Mouse (Mus musculus) MEL-GATA-1-ER (cell line): ENCODE data around the gene Rlf.

Experiments
- DNase-seq: peaks from one replicate; pipeline ENCODE4 v3.0.0-alpha.2; 2012; ENCODE audit warnings: low read depth; ENCODE audit errors: extremely low read depth

Gene Rlf

DNA sequence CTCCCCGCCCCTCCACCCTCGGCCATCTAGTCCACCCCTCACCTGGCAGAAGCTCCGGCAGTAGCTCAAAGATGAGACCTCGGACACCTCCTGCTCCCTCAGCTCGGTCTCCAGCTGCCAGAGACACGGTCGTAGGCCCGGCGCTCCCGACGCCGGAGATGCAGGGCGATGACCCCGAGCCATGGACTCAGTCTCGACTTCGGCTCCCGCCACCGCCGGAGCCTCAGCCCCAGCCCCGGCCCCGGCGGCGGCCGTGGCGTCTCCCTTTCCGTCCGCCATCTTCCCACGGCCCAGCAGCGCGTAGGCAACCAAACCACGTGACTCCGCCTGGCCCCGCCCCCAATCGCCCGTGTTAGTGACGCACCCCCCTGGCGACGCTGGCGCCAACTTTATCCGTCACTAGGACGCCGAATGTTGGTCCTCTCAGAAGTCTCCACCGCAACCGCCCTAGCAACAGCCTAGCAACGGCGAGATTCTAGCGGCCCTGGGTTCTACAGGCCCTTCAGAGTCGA, at the start of gene Rlf:
Gene Rlf, minus strand, starts transcription at position 292 of the 512 bp plus-strand sequence.
- DNase-seq: peak; percentile 71

DNA sequence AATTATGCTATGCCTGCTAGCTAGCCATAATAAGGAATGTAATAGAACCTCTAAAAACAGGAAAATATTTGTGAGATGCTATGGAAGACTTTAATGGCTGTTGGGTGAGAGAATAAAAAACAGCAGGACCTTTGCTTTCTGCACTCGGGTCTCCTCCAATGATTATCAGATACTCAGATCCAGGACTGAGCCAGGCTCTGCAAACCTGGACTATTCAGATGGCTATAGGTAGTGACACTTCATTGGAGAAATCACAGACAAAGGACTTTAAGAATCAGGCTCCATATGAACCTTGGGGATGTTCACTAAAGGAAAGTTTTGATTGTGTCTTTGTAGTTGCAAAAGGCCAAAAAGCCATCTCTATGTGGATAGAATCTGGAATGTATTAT, 26.7 kb upstream of the Rlf start:
- no peak for DNase-seq

GRCm38 (mm10) chr4:121240637-121241611, 26.0 kb upstream of the Rlf start:
- DNase-seq: peak; percentile 43

GRCm38 (mm10) chr4:121239878-121240277, 25.0 kb upstream of the Rlf start:
- DNase-seq: no peak

GRCm38 (mm10) chr4:121231772-121232414, 17.0 kb upstream of the Rlf start:
- no peak for DNase-seq

GRCm38 (mm10) chr4:121230943-121231614, 16.2 kb upstream of the Rlf start:
- no peak for DNase-seq

GRCm38 (mm10) chr4:121227072-121227471, 12.2 kb upstream of the Rlf start:
- no peak for DNase-seq

DNA sequence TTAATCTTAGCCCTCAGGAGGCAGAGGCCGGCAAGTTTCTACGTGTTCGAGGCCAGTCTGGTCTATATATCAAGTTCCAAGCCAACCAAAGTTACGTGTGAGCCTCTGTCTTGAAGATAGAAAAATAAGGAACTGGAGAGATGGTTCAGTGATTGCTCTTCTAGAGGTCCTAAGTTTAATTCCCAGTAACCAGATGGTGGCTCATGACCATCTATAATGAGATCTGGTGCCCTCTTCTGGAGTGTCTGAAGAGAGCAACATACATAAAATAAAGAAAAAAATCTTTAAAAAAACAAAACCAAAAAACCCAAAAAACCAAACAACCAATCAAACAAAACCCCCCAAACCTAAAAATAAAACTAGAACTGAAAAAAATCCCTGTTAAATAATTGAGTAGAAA, 10.3 kb upstream of the Rlf start:
- no peak for DNase-seq

- DNase-seq: no peak
Measured at GRCm38 (mm10) chr4:121223136-121223535, 8.3 kb upstream of the Rlf start.

DNA sequence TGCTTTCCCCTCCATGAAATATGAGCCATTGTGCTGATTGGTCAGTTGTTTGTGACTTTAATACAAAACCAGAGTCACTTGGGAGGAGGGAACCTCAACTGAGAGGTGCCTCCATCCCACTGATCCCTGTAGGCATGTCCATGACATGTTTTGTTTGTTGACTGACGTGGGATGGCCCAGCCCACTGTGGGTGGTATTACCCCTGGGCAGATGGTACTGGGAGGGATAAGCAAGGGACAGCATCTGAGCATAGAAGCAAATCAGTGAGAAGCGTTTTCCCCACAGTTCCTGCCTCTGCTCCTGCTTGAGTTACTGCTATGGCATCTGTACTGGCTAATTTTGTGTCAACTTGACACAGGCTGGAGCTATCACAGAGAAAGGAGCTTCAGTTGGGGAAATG, 1.3 kb upstream of the Rlf start:
- no peak for DNase-seq

DNA sequence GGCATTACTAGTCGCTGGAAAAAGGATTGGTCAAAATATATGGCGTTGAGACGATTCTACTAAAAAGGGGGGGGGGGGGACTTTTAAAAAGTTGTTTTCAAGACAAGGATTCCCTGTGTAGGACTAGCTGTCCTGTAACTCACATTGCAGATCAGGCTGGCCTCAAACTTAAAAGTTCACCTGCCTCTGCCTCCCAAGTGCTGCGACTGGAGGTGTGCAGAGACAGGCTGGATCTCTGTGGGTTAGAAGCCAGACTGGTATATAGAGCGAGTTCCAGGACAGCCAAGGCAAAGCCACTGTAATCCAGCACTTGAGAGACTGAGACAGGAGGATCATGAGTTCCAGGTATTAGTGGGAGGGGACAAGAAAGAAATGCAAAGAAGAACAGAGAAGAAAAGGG, 605 bp upstream of the Rlf start:
- no peak for DNase-seq

GRCm38 (mm10) chr4:121213936-121214792, 720 bp downstream of the Rlf start:
- DNase-seq: peak; percentile 17

DNA sequence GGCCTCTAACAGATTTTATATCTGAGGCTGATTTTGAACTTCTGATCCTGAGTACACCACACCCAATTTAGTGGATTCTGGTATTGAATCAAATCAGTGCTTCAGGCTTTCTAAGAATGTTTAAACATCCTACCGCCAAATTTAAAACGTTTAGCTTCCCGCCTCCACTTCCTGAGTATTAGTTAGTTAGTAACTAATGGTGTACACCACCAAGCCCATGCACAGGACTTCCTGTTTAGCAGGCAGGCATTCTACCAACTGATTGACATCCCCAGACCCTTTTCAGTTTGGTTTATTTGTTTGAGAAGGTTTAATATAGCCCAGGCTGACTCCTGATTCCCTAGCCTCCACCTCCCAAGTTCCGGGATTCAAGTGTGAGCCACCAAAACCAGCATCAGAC, 6.0 kb downstream of the Rlf start:
- DNase-seq: no peak

DNA sequence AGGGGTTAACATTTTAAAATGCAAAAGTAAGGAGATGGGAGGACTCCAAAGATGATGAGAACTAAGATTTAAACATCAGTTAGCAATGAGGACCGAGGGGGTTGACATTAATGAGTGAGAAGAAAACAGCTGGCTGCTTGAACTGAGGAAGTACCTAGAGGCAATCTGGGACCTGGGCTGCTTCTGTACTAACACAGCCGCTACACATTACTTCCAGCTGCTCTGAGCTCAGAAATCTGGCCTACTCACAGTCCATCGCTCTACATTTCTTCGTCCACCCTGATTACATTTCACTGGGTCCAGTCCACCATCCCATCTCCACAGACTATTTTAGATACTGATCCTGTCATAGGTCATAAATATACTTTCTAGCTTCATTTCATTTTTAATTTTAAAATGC, 17.0 kb downstream of the Rlf start:
- no peak for DNase-seq

- no peak for DNase-seq
Measured at GRCm38 (mm10) chr4:121196995-121197394, 17.9 kb downstream of the Rlf start.

GRCm38 (mm10) chr4:121196205-121196604, 18.7 kb downstream of the Rlf start:
- DNase-seq: peak; percentile 63

GRCm38 (mm10) chr4:121194736-121195135, 20.1 kb downstream of the Rlf start:
- DNase-seq: no peak

DNA sequence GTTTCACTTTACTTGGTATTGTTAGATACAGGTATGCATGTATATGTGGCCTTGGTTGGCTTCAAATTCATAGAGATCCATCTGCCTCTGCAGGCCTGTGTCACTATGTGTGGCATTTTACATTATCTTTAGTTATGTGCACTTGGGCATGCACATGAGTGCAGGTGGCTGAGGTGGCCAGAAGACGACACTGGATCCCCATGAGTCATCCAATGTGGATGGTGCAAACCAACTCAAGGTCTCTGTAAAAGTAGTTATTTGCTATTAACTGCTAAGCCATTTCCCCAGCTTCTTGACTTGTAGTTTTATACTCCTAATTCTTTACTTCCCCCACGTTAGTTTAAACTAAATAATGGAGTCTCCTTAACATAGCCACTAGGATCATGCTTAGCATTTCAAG, 22.6 kb downstream of the Rlf start:
- DNase-seq: no peak

DNA sequence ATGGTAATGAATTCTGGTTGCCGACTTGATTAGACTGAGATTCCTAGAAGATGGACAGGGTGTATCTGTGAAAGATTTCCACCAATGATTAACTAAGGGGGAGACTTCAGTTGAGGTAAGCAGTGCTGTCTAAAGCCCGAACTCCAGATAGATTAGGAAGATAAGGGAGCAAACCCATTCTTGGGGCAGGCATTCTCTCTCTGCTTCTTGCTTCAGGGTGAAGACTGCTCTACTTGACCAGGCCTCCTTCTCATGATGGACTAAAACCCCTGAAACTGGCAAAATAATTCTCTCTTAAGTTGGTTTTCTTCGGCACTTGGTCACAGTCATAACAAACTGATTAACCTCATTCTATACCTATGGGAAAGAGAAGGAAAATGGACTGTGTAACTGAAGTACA, 25.5 kb downstream of the Rlf start:
- DNase-seq: no peak

DNA sequence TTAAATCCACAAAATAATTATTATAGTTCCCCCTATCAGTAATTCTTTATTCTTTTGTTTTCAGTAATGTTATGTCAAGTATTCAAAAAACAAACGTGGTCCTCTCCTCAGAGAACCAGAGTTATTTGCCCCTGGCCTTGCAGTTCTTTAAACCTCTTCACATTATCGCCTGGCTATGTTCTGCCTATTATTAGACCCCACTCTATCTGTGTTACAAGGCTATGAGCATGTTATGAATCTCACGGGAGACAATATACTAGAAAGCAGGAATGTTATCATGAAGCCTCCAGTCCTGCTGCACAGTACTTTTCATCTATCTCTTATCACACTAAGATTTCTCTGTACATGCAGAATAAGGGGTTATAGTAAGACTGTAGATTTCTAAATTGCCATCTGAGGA, 35.2 kb downstream of the Rlf start:
- DNase-seq: no peak

- no peak for DNase-seq
Measured at GRCm38 (mm10) chr4:121167656-121168055, 47.2 kb downstream of the Rlf start.
